Mouse (Mus musculus) midbrain, embryonic 14.5 days (tissue): Measurements from ENCODE around the gene Olfr317. TPM values are rescaled to one million over a fixed set of nuclear protein-coding genes. Genes with fewer than 3 reads are reported as not detected.
"Not testable (repeated sequence)": the region's sequence is repeated elsewhere in the genome, so short reads cannot be mapped to it uniquely, and the experiment has no call there.

Source experiments
- ATAC-seq: fragments of 200-750 bp; cut with Nextera tagmentation; 2 replicates; pipeline ENCODE4 v1.8.0; 2017; ENCODE audit warnings: moderate number of reproducible peaks, moderate library complexity; ENCODE audit not compliant: low FRiP score, low TSS enrichment
- DNase-seq: peaks from one replicate; pipeline ENCODE4 v3.0.0-alpha.2; 2015
- H3K27ac ChIP-seq: fragments of 300-500 bp; sonication (generic); replicated peaks from 2 replicates; pipeline ENCODE4 v1.5.1; 2014; ENCODE audit warnings: mild to moderate bottlenecking, low read depth, low read length, moderate library complexity
- H3K27me3 ChIP-seq: fragments of 300-500 bp; sonication (generic); 2 replicates; pipeline ENCODE4 v1.6.1; 2014; ENCODE audit warnings: low read length, control low read depth, mixed read lengths; ENCODE audit not compliant: control insufficient read depth, insufficient read depth
- H3K36me3 ChIP-seq: fragments of 300-500 bp; sonication (generic); 2 replicates; pipeline ENCODE4 v1.6.1; 2014; ENCODE audit warnings: low read length, control low read depth; ENCODE audit not compliant: control insufficient read depth, insufficient read depth
- H3K4me1 ChIP-seq: fragments of 300-500 bp; sonication (generic); 2 replicates; pipeline ENCODE4 v1.6.1; 2014; ENCODE audit warnings: mild to moderate bottlenecking, antibody characterized with exemption, low read length, control low read depth; ENCODE audit not compliant: control insufficient read depth, insufficient read depth
- H3K4me2 ChIP-seq: fragments of 300-500 bp; sonication (generic); 2 replicates; pipeline ENCODE4 v1.6.1; 2014; ENCODE audit warnings: mild to moderate bottlenecking, low read length, moderate library complexity
- H3K4me3 ChIP-seq: fragments of 300-500 bp; sonication (generic); replicated peaks from 2 replicates; pipeline ENCODE4 v1.5.1; 2014; ENCODE audit warnings: low read depth, low read length
- H3K9ac ChIP-seq: fragments of 300-500 bp; sonication (generic); replicated peaks from 2 replicates; pipeline ENCODE4 v1.6.1; 2014; ENCODE audit warnings: mild to moderate bottlenecking, low read length, moderate library complexity
- H3K9me3 ChIP-seq: fragments of 300-500 bp; sonication (generic); 2 replicates; pipeline ENCODE4 v1.6.1; 2016; ENCODE audit warnings: low read length, control low read depth, mixed read lengths; ENCODE audit not compliant: control insufficient read depth
- WGBS: fragments of 180-500 bp; shearing (Covaris S2); extraction: QIAGEN DNeasy Blood & Tissue Kit; methylation state at CpG from one replicate; pipeline ENCODE4 v1.1.7; 2014; 5-methylcytosine and 5-hydroxymethylcytosine counted together
- polyA plus RNA-seq: library from polyadenylated mRNA; unstranded; fragments of >200 nt; fragmentation: Nextera tagmentation; extraction: Ambion mirVana; gene quantifications from 2 replicates; pipeline ENCODE4 v1.2.1, GENCODE M21; 2014

The Olfr317 gene
- polyA plus RNA-seq: 0.19 and 0.25 TPM in 2 replicates

DNA sequence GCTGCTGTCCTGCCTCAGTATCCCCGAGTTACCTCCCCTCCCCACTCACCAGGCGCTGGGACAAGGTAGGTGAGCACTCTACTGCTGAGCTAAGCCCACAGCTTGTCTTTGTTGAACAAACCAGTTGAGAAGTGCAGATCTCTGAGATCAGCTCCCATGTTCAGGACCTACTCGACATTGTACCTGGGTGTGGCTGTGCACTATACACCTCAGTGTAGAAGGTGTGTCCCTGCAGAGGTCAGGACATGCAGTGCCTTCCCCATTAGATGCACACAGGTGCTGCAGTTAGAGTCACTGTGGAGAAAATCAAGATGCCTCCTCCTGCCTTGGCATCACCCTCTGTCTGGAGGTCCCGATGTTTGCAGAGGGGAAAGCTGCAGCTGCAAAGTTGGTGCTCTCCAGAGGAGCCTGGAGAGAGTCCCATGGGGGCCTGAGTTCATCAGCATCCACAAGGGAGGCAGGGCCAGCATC, at the start of gene Olfr317:
Olfr317 (minus strand) TSS at position 421 of the 471 bp plus-strand sequence.
- H3K9ac ChIP-seq: no peak within 1 kb of the TSS
- ATAC-seq (no peak), DNase-seq (no peak)
- H3K4me3 ChIP-seq: no peak within 1 kb of the TSS
- H3K36me3 ChIP-seq: no peaks in the 10 kb centered on the region
- no peaks in the 10 kb centered on the region for H3K9me3 ChIP-seq
- no peaks in the 10 kb centered on the region for H3K4me1 ChIP-seq
- no peak within 1 kb of the TSS for H3K4me2 ChIP-seq
- 77% methylated on average over 4 of the region's 4 CpGs for WGBS
- no peak within 1 kb of the TSS for H3K27ac ChIP-seq
- no peaks in the 10 kb centered on the region for H3K27me3 ChIP-seq

DNA sequence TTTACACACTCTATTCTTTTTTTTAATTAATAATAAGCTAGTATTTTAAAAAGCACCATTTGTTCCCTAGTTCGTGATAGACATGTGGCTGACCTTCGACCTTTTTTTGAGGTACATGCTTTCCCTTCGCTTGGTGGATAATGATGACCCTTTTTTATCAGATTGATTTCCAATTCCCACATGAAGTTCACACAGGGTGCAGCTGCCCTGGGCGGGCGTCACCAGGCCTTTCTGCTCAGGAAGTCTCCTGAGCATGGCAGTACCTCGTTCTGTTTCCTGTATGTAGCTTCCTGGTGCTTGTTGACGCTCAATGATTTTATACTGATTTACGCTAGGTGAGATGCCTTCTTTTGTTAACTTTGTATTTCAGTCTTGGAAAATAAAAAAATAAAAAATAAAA, 49.3 kb upstream of the Olfr317 start:
- Histone ChIP-seq H3K27me3 (no peaks in the 10 kb centered on the region), H3K9ac (no peak overlapping the region), H3K4me1 (peaks cover 4% of the 10 kb centered on the region; the same call in 1 of the 2 replicates), H3K4me3 (no peak overlapping the region), H3K27ac (no peak overlapping the region), H3K36me3 (no peaks in the 10 kb centered on the region), H3K9me3 (no peaks in the 10 kb centered on the region), H3K4me2 (no peak overlapping the region)
- WGBS: 88% methylated on average over 8 of the region's 8 CpGs
- ATAC-seq: no peak
- DNase-seq: no peak

DNA sequence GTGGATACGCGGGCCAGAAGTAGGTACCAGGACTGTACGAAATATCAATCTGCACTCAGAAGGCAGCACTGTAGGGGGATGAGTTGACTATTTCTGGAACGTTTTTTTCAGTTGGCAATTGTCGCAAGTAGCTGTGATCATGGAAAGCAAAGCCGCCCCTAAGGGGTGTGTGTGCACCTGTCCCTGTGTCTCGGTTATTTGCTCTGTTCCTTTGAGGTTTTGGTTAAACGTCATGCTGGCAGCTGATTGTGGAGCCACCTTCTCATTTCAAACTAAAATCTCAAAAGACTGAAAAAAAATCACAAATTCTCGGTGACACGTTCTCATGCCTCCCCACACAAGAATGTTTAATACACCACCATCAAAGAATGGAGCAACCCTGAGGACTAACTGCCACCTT, 48.6 kb upstream of the Olfr317 start:
- 88% methylated on average over 10 of the region's 10 CpGs for WGBS
- H3K9me3 ChIP-seq: no peaks in the 10 kb centered on the region
- DNase-seq: no peak
- H3K4me2 ChIP-seq: no peak overlapping the region
- H3K27me3 ChIP-seq: no peaks in the 10 kb centered on the region
- no peaks in the 10 kb centered on the region for H3K36me3 ChIP-seq
- H3K4me1 ChIP-seq: peaks cover 4% of the 10 kb centered on the region; the same call in 1 of the 2 replicates
- ATAC-seq: no peak
- no peak overlapping the region for H3K27ac ChIP-seq
- H3K4me3 ChIP-seq: no peak overlapping the region
- H3K9ac ChIP-seq: no peak overlapping the region

DNA sequence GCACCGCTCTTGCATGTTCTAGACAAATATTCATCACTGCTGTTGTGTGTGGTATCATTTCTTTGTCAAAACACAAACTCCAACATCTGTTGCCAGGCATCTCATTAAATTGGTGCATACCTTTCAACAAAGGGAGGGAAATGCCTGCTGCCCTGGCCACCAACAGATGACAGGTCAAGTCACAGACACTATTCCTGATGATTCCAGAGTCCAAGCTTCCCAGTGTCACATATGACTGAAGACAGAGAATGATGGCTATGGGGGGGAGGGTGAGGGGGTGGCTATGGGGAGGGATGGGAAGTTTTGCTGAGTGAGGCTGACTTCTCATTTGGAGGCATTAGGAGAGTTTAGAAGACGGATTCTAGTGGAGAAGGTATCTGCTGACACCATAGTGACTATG, 45.2 kb upstream of the Olfr317 start:
- no peaks in the 10 kb centered on the region for H3K36me3 ChIP-seq
- H3K9ac ChIP-seq: no peak overlapping the region
- no peak overlapping the region for H3K4me3 ChIP-seq
- H3K4me2 ChIP-seq: no peak overlapping the region
- ATAC-seq: no peak
- no peaks in the 10 kb centered on the region for H3K9me3 ChIP-seq
- H3K4me1 ChIP-seq: peaks cover under 1% of the 10 kb centered on the region; the same call in 1 of the 2 replicates
- no peaks in the 10 kb centered on the region for H3K27me3 ChIP-seq
- WGBS: 83% methylated on average over 2 of the region's 2 CpGs
- no peak overlapping the region for H3K27ac ChIP-seq
- DNase-seq: no peak

DNA sequence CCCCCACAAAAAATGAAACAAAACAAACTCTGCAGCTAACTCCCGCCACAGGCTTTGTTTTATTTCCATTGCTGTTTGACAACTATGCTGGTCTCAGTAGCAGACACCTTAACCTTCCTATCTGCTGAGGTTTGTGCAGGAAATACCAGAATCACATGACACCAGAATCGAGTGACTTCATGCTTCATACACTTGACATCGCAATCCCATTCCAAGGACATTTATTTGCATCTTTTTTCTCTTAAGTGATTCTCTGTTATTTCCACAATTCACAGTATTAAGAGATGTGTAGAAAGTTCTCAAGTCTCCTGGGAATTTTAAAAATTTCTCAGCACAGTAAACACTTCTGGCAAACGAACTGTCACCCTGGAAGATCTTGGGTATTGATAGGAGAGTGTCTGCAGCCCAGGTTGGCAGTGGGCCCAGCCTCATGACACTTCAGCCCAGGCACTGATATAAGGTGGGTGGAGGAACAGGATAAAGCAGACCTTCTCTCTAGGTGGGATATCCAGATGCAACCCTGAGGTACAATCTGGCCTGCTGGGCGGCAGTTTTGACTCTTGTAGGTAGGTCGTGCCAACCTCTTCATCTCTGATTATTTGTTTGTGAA, 43.6 kb upstream of the Olfr317 start, which contains the start of gene Olfr314:
Olfr314 (plus strand) TSS at position 473 of the 610 bp plus-strand sequence.
- Histone ChIP-seq H3K27ac (no peak within 1 kb of the TSS), H3K27me3 (no peaks in the 10 kb centered on the region), H3K9me3 (no peaks in the 10 kb centered on the region), H3K9ac (no peak within 1 kb of the TSS), H3K4me1 (no peaks in the 10 kb centered on the region), H3K4me2 (no peak within 1 kb of the TSS), H3K36me3 (no peaks in the 10 kb centered on the region), H3K4me3 (no peak within 1 kb of the TSS)
- DNase-seq (no peak), ATAC-seq (no peak)
- WGBS: 86% methylated on average over 6 of the region's 6 CpGs

DNA sequence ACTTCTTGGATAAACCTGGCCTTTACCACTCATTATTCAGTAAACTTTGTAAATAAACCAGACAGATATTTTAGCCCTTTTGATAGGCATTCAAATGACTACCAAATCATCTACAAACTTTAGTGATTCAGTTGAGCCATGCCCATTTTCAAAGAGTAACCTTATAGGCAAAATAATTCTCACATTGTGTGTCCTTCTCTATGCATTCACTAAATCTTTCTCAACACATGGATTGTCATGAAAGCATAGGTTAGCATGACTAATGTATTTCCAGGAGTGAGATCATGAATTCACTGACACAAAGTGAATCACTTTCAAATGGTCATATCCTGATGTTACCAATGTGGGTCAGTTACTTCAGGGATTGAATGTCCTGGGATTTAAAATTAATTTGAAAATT, 33.9 kb upstream of the Olfr317 start, which contains the start of gene Olfr315:
Olfr315 (plus strand) TSS at position 301 of the 400 bp plus-strand sequence.
- Histone ChIP-seq H3K36me3 (no peaks in the 10 kb centered on the region), H3K27me3 (no peaks in the 10 kb centered on the region), H3K4me3 (no peak within 1 kb of the TSS), H3K4me2 (no peak within 1 kb of the TSS), H3K9ac (no peak within 1 kb of the TSS), H3K4me1 (no peaks in the 10 kb centered on the region), H3K27ac (no peak within 1 kb of the TSS), H3K9me3 (no peaks in the 10 kb centered on the region)
- no peak for DNase-seq
- ATAC-seq: no peak

DNA sequence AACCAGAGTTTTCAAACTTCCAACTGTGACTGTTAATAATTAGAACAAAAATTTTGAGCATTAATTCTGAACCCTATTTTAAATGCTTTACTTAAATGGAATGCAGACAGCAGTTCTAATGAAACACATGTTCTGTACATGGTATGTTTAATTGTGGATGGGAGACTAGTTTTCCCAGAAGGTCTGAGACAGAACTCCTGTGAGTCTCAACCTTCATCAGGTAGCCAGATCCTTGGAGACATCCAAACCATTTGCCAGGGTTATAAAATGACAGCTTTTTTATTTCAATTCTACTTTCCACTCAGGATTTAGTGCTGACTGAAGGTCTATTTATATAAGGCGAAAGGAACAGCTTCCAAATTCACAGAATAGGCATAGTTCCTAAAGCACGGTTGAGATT, 13.4 kb upstream of the Olfr317 start, which contains the start of gene Olfr316:
Olfr316 (plus strand) TSS at position 301 of the 400 bp plus-strand sequence.
- no peak within 1 kb of the TSS for H3K4me3 ChIP-seq
- no peak for DNase-seq
- WGBS: 89% methylated on average over 2 of the region's 2 CpGs

DNA sequence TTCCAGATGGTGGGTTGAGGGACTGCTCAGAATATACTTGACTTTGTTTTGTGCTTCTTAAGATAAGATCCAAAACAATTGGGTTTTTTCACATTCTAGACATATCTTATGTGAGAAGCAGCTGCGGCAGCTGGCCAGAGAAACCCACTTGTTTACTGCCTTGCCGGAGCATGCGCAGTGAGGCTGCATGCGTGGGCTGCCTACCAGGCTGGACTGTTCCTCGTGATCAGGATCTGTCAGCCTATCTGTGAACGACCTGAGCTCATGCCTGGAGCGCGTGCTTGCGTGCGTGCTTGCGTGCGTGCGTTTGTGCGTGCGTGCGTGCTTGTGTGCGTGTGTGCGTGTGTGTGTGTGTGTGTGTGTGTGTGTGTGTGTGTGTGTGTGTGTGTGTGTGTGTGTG, 12.1 kb upstream of the Olfr317 start:
- H3K9ac ChIP-seq, DNase-seq, H3K9me3 ChIP-seq, H3K4me1 ChIP-seq, H3K4me3 ChIP-seq, H3K36me3 ChIP-seq, H3K27me3 ChIP-seq, H3K27ac ChIP-seq, H3K4me2 ChIP-seq, ATAC-seq: not testable (repeated sequence)
- 85% methylated on average over 18 of the region's 18 CpGs for WGBS

More for the DNA sequence above, 13.4 kb upstream of the Olfr317 start, which contains the start of gene Olfr316:
- Histone ChIP-seq H3K4me1 (no peaks in the 10 kb centered on the region), H3K9me3 (no peaks in the 10 kb centered on the region), H3K36me3 (no peaks in the 10 kb centered on the region), H3K27ac (no peak within 1 kb of the TSS), H3K4me2 (no peak within 1 kb of the TSS), H3K9ac (no peak within 1 kb of the TSS), H3K27me3 (no peaks in the 10 kb centered on the region)
- ATAC-seq: no peak

DNA sequence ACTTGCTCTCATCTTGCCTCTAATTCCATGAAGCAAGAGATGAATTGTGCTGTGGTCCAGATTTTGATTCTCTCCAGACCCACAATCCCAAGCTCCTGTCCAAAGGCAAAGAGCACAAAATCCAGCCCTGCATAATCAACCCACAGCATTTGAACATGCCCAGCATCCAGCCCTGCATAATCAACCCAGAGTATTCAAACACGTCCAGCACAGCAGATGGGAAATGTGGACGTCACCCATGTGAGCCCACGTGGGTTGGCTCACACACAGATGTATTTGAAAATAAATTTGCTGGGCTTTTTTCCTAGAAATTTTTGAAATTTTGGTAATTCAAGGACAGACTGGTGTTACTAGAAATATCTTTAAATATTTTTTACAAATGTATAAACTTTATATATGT, 5.6 kb downstream of the Olfr317 start:
- DNase-seq (peak; percentile 31), ATAC-seq (no peak)
- Histone ChIP-seq H3K36me3 (no peaks in the 10 kb centered on the region), H3K4me3 (no peak overlapping the region), H3K27ac (no peak overlapping the region), H3K4me1 (no peaks in the 10 kb centered on the region), H3K4me2 (no peak overlapping the region), H3K27me3 (no peaks in the 10 kb centered on the region), H3K9me3 (no peaks in the 10 kb centered on the region), H3K9ac (no peak overlapping the region)
- 56% methylated on average over 3 of the region's 3 CpGs for WGBS
